Mouse (Mus musculus): ENCODE measurements around the gene Il1rn.

- TF ChIP-seq CTCF (conservative IDR thresholded peaks at IDR 0.05; ENCODE audit: low read length) (no peak), NANOG (IDR thresholded peaks at IDR 0.05; ENCODE audit: borderline replicate concordance, low read length) (no peak), POU5F1 (IDR thresholded peaks at IDR 0.05; ENCODE audit: borderline replicate concordance, low read length) (no peak)
Observed at GRCm38 (mm10) chr2:24290896-24291295, 45.8 kb upstream of the Il1rn start, which contains the start of gene Il1f10.

Measured in E14TG2a.4 (cell line).